Mouse (Mus musculus) intestine, embryonic 14.5 days (tissue): ENCODE measurements around the gene Fbh1. TPM values are rescaled to one million over a fixed set of nuclear protein-coding genes. Genes with fewer than 3 reads are reported as not detected.

Experiments used
- ATAC-seq: fragments of 200-750 bp; cut with Nextera tagmentation; replicated peaks from 2 replicates; pipeline ENCODE4 v1.8.0; 2017; ENCODE audit warnings: low read depth, moderate number of reproducible peaks, moderate TSS enrichment, moderate library complexity; ENCODE audit not compliant: low FRiP score, low TSS enrichment
- DNase-seq: peaks from one replicate; pipeline ENCODE4 v3.0.0-alpha.2; 2018; ENCODE audit warnings: low spot score
- H3K27ac ChIP-seq: fragments of 300-500 bp; sonication (generic); 2 replicates; pipeline ENCODE4 v1.5.1; 2014; ENCODE audit warnings: low read depth, mild to moderate bottlenecking, control low read depth
- H3K27me3 ChIP-seq: fragments of 300-500 bp; sonication (generic); replicated peaks from 2 replicates; pipeline ENCODE4 v1.6.1; 2014; ENCODE audit warnings: low read length, control low read depth; ENCODE audit not compliant: control insufficient read depth, insufficient read depth
- H3K36me3 ChIP-seq: fragments of 300-500 bp; sonication (generic); 2 replicates; pipeline ENCODE4 v1.6.1; 2014; ENCODE audit warnings: low read length, control low read depth; ENCODE audit not compliant: control insufficient read depth, insufficient read depth
- H3K4me1 ChIP-seq: fragments of 300-500 bp; sonication (generic); replicated peaks from 2 replicates; pipeline ENCODE4 v1.6.1; 2014; ENCODE audit warnings: low read length, control low read depth, mixed read lengths; ENCODE audit not compliant: control insufficient read depth, insufficient read depth
- H3K4me2 ChIP-seq: fragments of 300-500 bp; sonication (generic); 2 replicates; pipeline ENCODE4 v1.6.1; 2014; ENCODE audit warnings: low read length
- H3K4me3 ChIP-seq: fragments of 300-500 bp; sonication (generic); 2 replicates; pipeline ENCODE4 v1.5.1; 2014; ENCODE audit warnings: low read depth, low read length, control low read depth, mixed read lengths
- H3K9ac ChIP-seq: fragments of 300-500 bp; sonication (generic); 2 replicates; pipeline ENCODE4 v1.6.1; 2014; ENCODE audit warnings: mild to moderate bottlenecking, low read length
- H3K9me3 ChIP-seq: fragments of 300-500 bp; sonication (generic); 2 replicates; pipeline ENCODE4 v1.6.1; 2016; ENCODE audit warnings: low read length, control low read depth; ENCODE audit not compliant: control insufficient read depth
- WGBS: fragments of 180-500 bp; shearing (Covaris S2); extraction: QIAGEN DNeasy Blood & Tissue Kit; methylation state at CpG from one replicate; pipeline ENCODE4 v1.1.7; 2014; 5-methylcytosine and 5-hydroxymethylcytosine counted together
- polyA plus RNA-seq: library from polyadenylated mRNA; unstranded; fragments of >200 nt; fragmentation: Nextera tagmentation; extraction: Ambion mirVana; gene quantifications from 2 replicates; pipeline ENCODE4 v1.2.1, GENCODE M21; 2014

The Fbh1 gene
- polyA plus RNA-seq, 1 experiment from 2014 or later: 125 TPM

GRCm38 (mm10) chr2:11774426-11774825 lies 3.0 kb downstream of the Fbh1 start:
- WGBS: 85% methylated on average over 10 of the region's 10 CpGs
- H3K27ac ChIP-seq: no peak overlapping the region

GRCm38 (mm10) chr2:11772401-11772800 lies 5.0 kb downstream of the Fbh1 start:
- Histone ChIP-seq H3K27ac (no peak overlapping the region), H3K4me3 (no peak overlapping the region), H3K9me3 (no peaks in the 10 kb centered on the region), H3K4me1 (peaks cover 6% of the 10 kb centered on the region), H3K36me3 (peaks cover 15% of the 10 kb centered on the region), H3K27me3 (no peaks in the 10 kb centered on the region), H3K4me2 (no peak overlapping the region), H3K9ac (no peak overlapping the region)
- 86% methylated on average over 4 of the region's 4 CpGs for WGBS
- DNase-seq (no peak), ATAC-seq (no peak)

More at GRCm38 (mm10) chr2:11774426-11774825, 3.0 kb downstream of the Fbh1 start:
- no peak overlapping the region for H3K4me3 ChIP-seq
- no peak overlapping the region for H3K4me2 ChIP-seq
- H3K36me3 ChIP-seq: peaks cover 5% of the 10 kb centered on the region
- no peak overlapping the region for H3K9ac ChIP-seq
- H3K27me3 ChIP-seq: no peaks in the 10 kb centered on the region
- peaks cover 12% of the 10 kb centered on the region for H3K4me1 ChIP-seq
- DNase-seq: no peak
- H3K9me3 ChIP-seq: no peaks in the 10 kb centered on the region
- ATAC-seq: no peak

GRCm38 (mm10) chr2:11771701-11772100 lies 5.7 kb downstream of the Fbh1 start:
- DNase-seq (no peak), ATAC-seq (no peak)
- no peaks in the 10 kb centered on the region for H3K27me3 ChIP-seq
- no peak overlapping the region for H3K4me3 ChIP-seq
- WGBS: 80% methylated on average over 4 of the region's 4 CpGs
- peaks cover 22% of the 10 kb centered on the region for H3K36me3 ChIP-seq
- no peak overlapping the region for H3K27ac ChIP-seq
- H3K9me3 ChIP-seq: no peaks in the 10 kb centered on the region
- peaks cover 6% of the 10 kb centered on the region for H3K4me1 ChIP-seq
- no peak overlapping the region for H3K4me2 ChIP-seq
- no peak overlapping the region for H3K9ac ChIP-seq

GRCm38 (mm10) chr2:11767161-11767545 lies 10.2 kb downstream of the Fbh1 start:
- Histone ChIP-seq H3K27ac (no peak overlapping the region), H3K4me2 (no peak overlapping the region), H3K27me3 (no peaks in the 10 kb centered on the region), H3K9ac (no peak overlapping the region), H3K4me3 (no peak overlapping the region), H3K4me1 (no peaks in the 10 kb centered on the region), H3K36me3 (peaks cover 67% of the 10 kb centered on the region), H3K9me3 (no peaks in the 10 kb centered on the region)
- WGBS: 92% methylated on average over 10 of the region's 10 CpGs
- ATAC-seq: no peak
- DNase-seq: no peak

GRCm38 (mm10) chr2:11766485-11767160 lies 10.8 kb downstream of the Fbh1 start:
- DNase-seq (no peak), ATAC-seq (no peak)
- 87% methylated on average over 5 of the region's 5 CpGs for WGBS
- no peak overlapping the region for H3K4me3 ChIP-seq
- H3K4me2 ChIP-seq: no peak overlapping the region
- H3K9me3 ChIP-seq: no peaks in the 10 kb centered on the region
- H3K36me3 ChIP-seq: peaks cover 72% of the 10 kb centered on the region
- no peaks in the 10 kb centered on the region for H3K27me3 ChIP-seq
- H3K27ac ChIP-seq: no peak overlapping the region
- no peaks in the 10 kb centered on the region for H3K4me1 ChIP-seq
- no peak overlapping the region for H3K9ac ChIP-seq

- WGBS: 91% methylated on average over 4 of the region's 4 CpGs
- Histone ChIP-seq H3K36me3 (peaks cover 81% of the 10 kb centered on the region), H3K4me3 (no peak overlapping the region), H3K27me3 (no peaks in the 10 kb centered on the region), H3K9me3 (no peaks in the 10 kb centered on the region), H3K4me1 (no peaks in the 10 kb centered on the region), H3K27ac (no peak overlapping the region), H3K4me2 (no peak overlapping the region), H3K9ac (no peak overlapping the region)
- ATAC-seq: no peak
- DNase-seq: no peak
Observed at GRCm38 (mm10) chr2:11765694-11766093, 11.7 kb downstream of the Fbh1 start.

GRCm38 (mm10) chr2:11762541-11762940 lies 14.8 kb downstream of the Fbh1 start:
- H3K36me3 ChIP-seq: peaks cover 98% of the 10 kb centered on the region
- no peaks in the 10 kb centered on the region for H3K27me3 ChIP-seq
- ATAC-seq: no peak
- 97% methylated on average over 4 of the region's 4 CpGs for WGBS
- no peak for DNase-seq
- no peaks in the 10 kb centered on the region for H3K9me3 ChIP-seq
- no peak overlapping the region for H3K9ac ChIP-seq
- H3K27ac ChIP-seq: no peak overlapping the region
- H3K4me3 ChIP-seq: no peak overlapping the region
- H3K4me2 ChIP-seq: no peak overlapping the region
- H3K4me1 ChIP-seq: no peaks in the 10 kb centered on the region

GRCm38 (mm10) chr2:11739516-11740051 lies 37.8 kb downstream of the Fbh1 start:
- no peaks in the 10 kb centered on the region for H3K9me3 ChIP-seq
- H3K27ac ChIP-seq: no peak overlapping the region
- H3K27me3 ChIP-seq: no peaks in the 10 kb centered on the region
- no peak overlapping the region for H3K4me3 ChIP-seq
- no peak for DNase-seq
- H3K4me1 ChIP-seq: no peaks in the 10 kb centered on the region
- no peak overlapping the region for H3K4me2 ChIP-seq
- ATAC-seq: no peak
- H3K9ac ChIP-seq: no peak overlapping the region
- WGBS: 93% methylated on average over 4 of the region's 4 CpGs
- H3K36me3 ChIP-seq: peaks cover 42% of the 10 kb centered on the region

GRCm38 (mm10) chr2:11738794-11739193 lies 38.6 kb downstream of the Fbh1 start:
- H3K27me3 ChIP-seq: no peaks in the 10 kb centered on the region
- H3K4me1 ChIP-seq: no peaks in the 10 kb centered on the region
- H3K4me3 ChIP-seq: no peak overlapping the region
- no peak overlapping the region for H3K4me2 ChIP-seq
- no peaks in the 10 kb centered on the region for H3K9me3 ChIP-seq
- 85% methylated on average over 3 of the region's 3 CpGs for WGBS
- H3K36me3 ChIP-seq: peaks cover 38% of the 10 kb centered on the region
- no peak overlapping the region for H3K27ac ChIP-seq
- DNase-seq (no peak), ATAC-seq (0 out of 2 replicates have a peak, but pooled peaks have one; percentile 30)
- H3K9ac ChIP-seq: no peak overlapping the region
